ENCODE assay signal across 8 mouse cellular contexts in the genomic region with DNA sequence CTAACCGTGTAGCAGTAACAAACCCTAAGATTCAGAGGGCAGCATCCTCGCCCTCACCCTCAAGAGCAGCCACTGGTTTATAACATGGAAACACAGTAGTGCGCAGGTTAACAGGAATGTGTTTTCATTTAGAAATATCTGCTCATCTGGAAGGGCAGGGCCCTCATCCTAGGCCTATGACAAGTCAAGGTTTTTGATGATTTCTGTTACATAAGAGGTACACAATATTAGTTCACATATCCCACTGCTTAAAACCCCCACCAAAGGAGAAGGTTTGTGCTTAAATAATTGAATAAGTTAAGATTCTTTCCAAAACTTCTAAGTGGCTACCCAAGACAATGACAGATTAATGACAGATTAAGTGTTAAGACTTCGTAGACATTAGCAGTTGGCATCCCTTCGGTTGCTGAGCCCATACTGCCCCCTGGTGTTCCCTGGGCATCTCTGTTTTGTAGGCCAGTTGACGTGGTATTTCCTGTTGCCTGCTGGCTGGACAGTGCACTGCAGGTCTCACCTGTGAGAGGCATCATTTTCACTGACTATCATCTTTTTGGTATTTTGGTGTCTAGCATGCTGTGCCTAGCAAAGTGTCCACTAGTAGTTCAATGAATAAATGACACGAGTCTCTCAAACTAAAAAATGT.
DNase-seq lines count a peak whose midpoint lies in the region; ATAC-seq and TF ChIP-seq lines count a peak whose summit lies in the region.

No protein-coding gene starts in this region.

- DNase-seq in ES-E14 (ENCODE audit: low read depth, low spot score) = peak; percentile 78
- peak; percentile 66 for DNase-seq in c-Kit-positive CD71-positive TER-119-negative erythroid progenitor cells, embryonic 14.5 days (ENCODE audit: low read depth)
- DNase-seq in layer of hippocampus, postnatal 25 days (ENCODE audit: extremely low spot score in 1 of 2, low spot score in 1 of 2) = peak; percentile 61 to 86
- peak; percentile 83 to 88 for DNase-seq in lung, postnatal 4 days
- DNase-seq in right cerebral cortex, adult 18-20 months = peak; percentile 79
- DNase-seq in urinary bladder, adult 2 months (ENCODE audit: low spot score) = peak; percentile 47

- no peak overlapping the region for H3K9ac ChIP-seq in ES-E14 (ENCODE audit: insufficient read depth, low read depth, low read length, poor library complexity, severe bottlenecking)
- H3K9ac ChIP-seq in forebrain, embryonic 15.5 days (replicated peaks) = no peak overlapping the region
- no peak overlapping the region for H3K9ac ChIP-seq in hindbrain, embryonic 12.5 days

- H3K4me1 ChIP-seq in ES-E14 (ENCODE audit: control insufficient read depth in 2 of 2, insufficient read depth in 2 of 2, low read length in 2 of 2, poor library complexity in 1 of 2) = no peaks in the 10 kb centered on the region
- H3K4me1 ChIP-seq in forebrain, embryonic 15.5 days = no peaks in the 10 kb centered on the region
- H3K4me1 ChIP-seq in hindbrain, embryonic 12.5 days = no peaks in the 10 kb centered on the region

- no peak overlapping the region for H3K27ac ChIP-seq in ES-E14 (ENCODE audit: insufficient read depth, low read depth, low read length, poor library complexity, severe bottlenecking)
- H3K27ac ChIP-seq in forebrain, embryonic 15.5 days (replicated peaks) = no peak overlapping the region
- H3K27ac ChIP-seq in hindbrain, embryonic 12.5 days = no peak overlapping the region

- H3K36me3 ChIP-seq in ES-E14 (ENCODE audit: control insufficient read depth, insufficient read depth, low read length, poor library complexity, severe bottlenecking) = no peaks in the 10 kb centered on the region
- no peaks in the 10 kb centered on the region for H3K36me3 ChIP-seq in forebrain, embryonic 15.5 days
- no peaks in the 10 kb centered on the region for H3K36me3 ChIP-seq in hindbrain, embryonic 12.5 days

- ATAC-seq in forebrain, embryonic 15.5 days (replicated peaks) = peak; percentile 53
- ATAC-seq in hindbrain, embryonic 12.5 days (ENCODE audit: low FRiP score) = peak; percentile 77

- no peaks in the 10 kb centered on the region for H3K9me3 ChIP-seq in ES-E14 (ENCODE audit: control insufficient read depth, insufficient read depth, low read depth, low read length)
- no peaks in the 10 kb centered on the region for H3K9me3 ChIP-seq in forebrain, embryonic 15.5 days
- H3K9me3 ChIP-seq in hindbrain, embryonic 12.5 days (replicated peaks) = no peaks in the 10 kb centered on the region

- in situ Hi-C loops in ES-E14 (cut with MboI; ENCODE audit: low sequenced_read_pairs in 2 of 2, unreplicated experiment in 2 of 2) = loop anchor here (5.0 to 25.0 kb wide), 4 partner anchors 142 to 485 kb away; no protein-coding TSS in a partner anchor

- H3K4me2 ChIP-seq in forebrain, embryonic 15.5 days (replicated peaks) = no peak overlapping the region
- no peak overlapping the region for H3K4me2 ChIP-seq in hindbrain, embryonic 12.5 days (replicated peaks)

- no peak overlapping the region for H3K4me3 ChIP-seq in ES-E14 (ENCODE audit: insufficient read depth in 1 of 2, low read depth in 1 of 2, low read length in 2 of 2, poor library complexity in 1 of 2, severe bottlenecking in 1 of 2)
- H3K4me3 ChIP-seq in forebrain, embryonic 15.5 days = no peak overlapping the region
- no peak overlapping the region for H3K4me3 ChIP-seq in hindbrain, embryonic 12.5 days

- no peaks in the 10 kb centered on the region for H3K27me3 ChIP-seq in forebrain, embryonic 15.5 days
- H3K27me3 ChIP-seq in hindbrain, embryonic 12.5 days = no peaks in the 10 kb centered on the region

- WGBS in forebrain, embryonic 15.5 days = 48% methylated on average over 7 of the region's 7 CpGs
- whole genome bisulfite sequencing in hindbrain, embryonic 12.5 days = 52% methylated on average over 7 of the region's 7 CpGs

TF ChIP-seq in ES-E14, 5 proteins besides CTCF, POLR2A, EP300 and RAD21:
- no peak for TF ChIP-seq HCFC1 (IDR thresholded peaks at IDR 0.05; ENCODE audit: borderline replicate concordance, insufficient read depth, low read length)
- peak; percentile 99 for TF ChIP-seq ZC3H11A (IDR thresholded peaks at IDR 0.05; ENCODE audit: borderline replicate concordance, low read depth, low read length)
